8 mouse cellular contexts compared by ENCODE assay signal in genomic region chr10:39171134-39171533, GRCm38 (mm10). TPM values are rescaled to one million over a fixed set of nuclear protein-coding genes. Genes with fewer than 3 reads are reported as not detected.
DNase-seq lines count a peak whose midpoint lies in the region; ATAC-seq lines count a peak whose summit lies in the region.

No protein-coding gene starts in this region.

- DNase-seq in MEL-GATA-1-ER (ENCODE audit: extremely low read depth, low read depth) = peak; percentile 60
- peak; percentile 92 for DNase-seq in cerebellum, adult 8-10 months
- peak; percentile 92 for DNase-seq in forelimb bud, embryonic 11.5 days (ENCODE audit: low read depth, low spot score)
- peak; percentile 90 for DNase-seq in layer of hippocampus, adult 9-10 months (ENCODE audit: low spot score)
- peak; percentile 78 for DNase-seq in ovary, postnatal 10 days (ENCODE audit: low spot score)
- peak; percentile 92 to 96 for DNase-seq in thymus, postnatal 10 days (ENCODE audit: low spot score in 2 of 2)

- no peaks in the 10 kb centered on the region; the same call in 1 of the 2 replicates for H3K27me3 ChIP-seq in lung, embryonic 16.5 days (ENCODE audit: control insufficient read depth, insufficient read depth, low read depth, low read length)

- H3K9ac ChIP-seq in lung, embryonic 16.5 days (ENCODE audit: low read length) = peak overlapping the region; percentile 60

- WGBS in lung, embryonic 16.5 days = under 1% methylated on average over 19 of the region's 19 CpGs

- H3K9me3 ChIP-seq in lung, embryonic 16.5 days (ENCODE audit: control insufficient read depth, low read length) = no peaks in the 10 kb centered on the region

- peak overlapping the region; percentile 78 for H3K4me2 ChIP-seq in lung, embryonic 16.5 days (ENCODE audit: low read depth, low read length)

- no peaks in the 10 kb centered on the region for H3K36me3 ChIP-seq in lung, embryonic 16.5 days (ENCODE audit: control insufficient read depth, insufficient read depth, low read length)

- H3K27ac ChIP-seq in lung, embryonic 16.5 days (ENCODE audit: low read length) = peak overlapping the region; percentile 86

- H3K4me3 ChIP-seq in lung, embryonic 16.5 days (ENCODE audit: low read length) = peak overlapping the region; percentile 51

- H3K4me1 ChIP-seq in lung, embryonic 16.5 days (replicated peaks; ENCODE audit: control insufficient read depth, insufficient read depth, low read length) = peaks cover 22% of the 10 kb centered on the region

- ATAC-seq in hematopoietic stem cell, adult 5-6 weeks (replicated peaks in 1 of 2; ENCODE audit: insufficient read depth in 1 of 2, low FRiP score in 2 of 2, low TSS enrichment in 1 of 2, low read depth in 1 of 2, poor library complexity in 2 of 2, severe bottlenecking in 2 of 2) = peak; percentile 87
- peak; percentile 90 for ATAC-seq in lung, embryonic 16.5 days (ENCODE audit: low read depth)

RNA-seq across cellular contexts. Expression of gene Ccn6, which starts 7.5 kb away (rescaled TPM):
- total RNA-seq in hematopoietic stem cell, adult 5-6 weeks (2017) = not detected in 2 replicates
- polyA plus RNA-seq in lung, embryonic 16.5 days (2015; fragmentation: Nextera tagmentation; extraction: Ambion mirVana) = 0.30 and 0.67 TPM in 2 replicates

RNA-seq across cellular contexts. Expression of gene Tube1, which starts 37.4 kb away (rescaled TPM):
- total RNA-seq in hematopoietic stem cell, adult 5-6 weeks (2017) = 8.0 and 8.9 TPM in 2 replicates
- 18.4 and 20.6 TPM in 2 replicates for polyA plus RNA-seq in lung, embryonic 16.5 days (2015; fragmentation: Nextera tagmentation; extraction: Ambion mirVana)

RNA-seq across cellular contexts. Expression of gene Fam229b, which starts 37.4 kb away (rescaled TPM):
- 0.35 and 4.9 TPM in 2 replicates for total RNA-seq in hematopoietic stem cell, adult 5-6 weeks (2017)
- polyA plus RNA-seq in lung, embryonic 16.5 days (2015; fragmentation: Nextera tagmentation; extraction: Ambion mirVana) = 12.3 and 12.5 TPM in 2 replicates

Comparison
In these comparisons a context has a peak if more than half of its experiments do, and no peak if none do; other contexts are left out.
1. Peak in every context shown above with its lines: DNase-seq, ATAC-seq, H3K4me3 ChIP-seq and H3K27ac ChIP-seq.